Mouse (Mus musculus) spleen, postnatal 36 days (tissue): ENCODE results near the gene Zscan5b.
"Not testable (repeated sequence)": the region's sequence is repeated elsewhere in the genome, so short reads cannot be mapped to it uniquely, and the experiment has no call there.

Source experiments
- DNase-seq, 2 experiments: peaks; one replicate each; pipeline ENCODE4 v3.0.0; 2022; ENCODE audit warnings: low spot score in 2 of 2, mixed read lengths in 1 of 2

Zscan5b gene

GRCm38 (mm10) chr7:6244361-6245292 is 22.5 kb downstream of the Zscan5b start:
- no peak for DNase-seq

- DNase-seq, result no peak
These were observed 30.3 kb downstream of the Zscan5b start, which contains the start of gene Epp13 for GRCm38 (mm10) chr7:6252410-6252809. Gene Epp13 (plus strand): TSS chr7:6252710.

- DNase-seq, result no peak
These were observed 32.4 kb downstream of the Zscan5b start for GRCm38 (mm10) chr7:6254451-6254850.

GRCm38 (mm10) chr7:6257386-6257785 is 35.3 kb downstream of the Zscan5b start:
- DNase-seq, result no peak

GRCm38 (mm10) chr7:6258232-6259220 is 36.4 kb downstream of the Zscan5b start:
- no peak for DNase-seq

GRCm38 (mm10) chr7:6260004-6260403 is 37.9 kb downstream of the Zscan5b start:
- DNase-seq, result not testable (repeated sequence)

GRCm38 (mm10) chr7:6262120-6262519 is 40.0 kb downstream of the Zscan5b start:
- no peak for DNase-seq

- DNase-seq, result no peak
These were observed 40.9 kb downstream of the Zscan5b start for GRCm38 (mm10) chr7:6262984-6263383.

- DNase-seq, result no peak
These were observed 43.6 kb downstream of the Zscan5b start for GRCm38 (mm10) chr7:6265695-6266094.

- DNase-seq, result no peak
These were observed 55.8 kb downstream of the Zscan5b start for GRCm38 (mm10) chr7:6277906-6278305.

GRCm38 (mm10) chr7:6282749-6283148 is 60.7 kb downstream of the Zscan5b start:
- DNase-seq, result peak; percentile 69 to 76

GRCm38 (mm10) chr7:6283451-6284075 is 61.5 kb downstream of the Zscan5b start:
- DNase-seq, result peak; percentile 70 to 72

GRCm38 (mm10) chr7:6284442-6285012 is 62.4 kb downstream of the Zscan5b start:
- DNase-seq, result no peak

- no peak for DNase-seq
These were observed 63.3 kb downstream of the Zscan5b start for GRCm38 (mm10) chr7:6285366-6285765.

- peak; percentile 98 for DNase-seq
These were observed 64.0 kb downstream of the Zscan5b start, which contains the start of gene Zfp667 for GRCm38 (mm10) chr7:6285842-6286705. Gene Zfp667 (plus strand): TSS chr7:6286579.

GRCm38 (mm10) chr7:6286921-6287531 is 64.9 kb downstream of the Zscan5b start:
- DNase-seq, result no peak
